Mouse (Mus musculus) MEL (cell line): ENCODE data around the gene Zdhhc11. TPM values are rescaled to one million over a fixed set of nuclear protein-coding genes. Genes with fewer than 3 reads are reported as not detected.

ENCODE experiments used
- DNase-seq: peaks from one replicate; pipeline ENCODE4 v3.0.0; 2011; ENCODE audit warnings: low read depth, low spot score
- H3K27ac ChIP-seq: 2 replicates; pipeline ENCODE4 v1.5.1; 2012; ENCODE audit warnings: low read depth, mild to moderate bottlenecking, control low read depth, low read length, moderate library complexity; ENCODE audit not compliant: control insufficient read depth
- H3K27me3 ChIP-seq, 2 experiments: fragments of 150-350 bp in 1 of 2; sonication (generic) in 1 of 2; 2 replicates each; pipeline ENCODE4 v1.6.1; 2012; ENCODE audit warnings: low read length in 2 of 2, mild to moderate bottlenecking in 2 of 2, improper control_type of control experiment in 1 of 2, moderate library complexity in 1 of 2; ENCODE audit not compliant: insufficient read depth in 2 of 2, control insufficient read depth in 1 of 2
- H3K36me3 ChIP-seq, 2 experiments: 2 replicates each; pipeline ENCODE4 v1.6.1; 2012 to 2014; ENCODE audit warnings: low read length in 2 of 2, improper control_type of control experiment in 1 of 2, inconsistent platforms in 1 of 2, mild to moderate bottlenecking in 1 of 2; ENCODE audit not compliant: insufficient read depth in 2 of 2, control insufficient read depth in 1 of 2
- H3K4me1 ChIP-seq, 2 experiments: fragments of 150-350 bp in 1 of 2; sonication (generic) in 1 of 2; 2 replicates each; pipeline ENCODE4 v1.6.1; 2012; ENCODE audit warnings: low read length in 2 of 2, improper control_type of control experiment in 1 of 2, mild to moderate bottlenecking in 1 of 2; ENCODE audit not compliant: insufficient read depth in 2 of 2, control insufficient read depth in 1 of 2
- H3K4me3 ChIP-seq, 2 experiments: fragments of 150-350 bp in 1 of 2; sonication (generic) in 1 of 2; 2 replicates each; pipeline ENCODE4 v1.5.1; 2012; ENCODE audit warnings: low read depth in 2 of 2, low read length in 2 of 2, mild to moderate bottlenecking in 2 of 2, moderate library complexity in 2 of 2, control low read depth in 1 of 2, improper control_type of control experiment in 1 of 2; ENCODE audit not compliant: control insufficient read depth in 1 of 2, insufficient read depth in 1 of 2
- H3K79me2 ChIP-seq: 2 replicates; pipeline ENCODE4 v1.6.1; 2012; ENCODE audit warnings: mild to moderate bottlenecking, low read length, moderate library complexity; ENCODE audit not compliant: control insufficient read depth, poor library complexity, insufficient read depth
- H3K9ac ChIP-seq: 2 replicates; pipeline ENCODE4 v1.6.1; 2012; ENCODE audit warnings: low read depth, mild to moderate bottlenecking, control low read depth, low read length, moderate library complexity; ENCODE audit not compliant: control insufficient read depth, poor library complexity, severe bottlenecking
- H3K9me3 ChIP-seq: fragments of 150-350 bp; sonication (generic); replicated peaks from 2 replicates; pipeline ENCODE4 v1.6.1; 2012; ENCODE audit warnings: mild to moderate bottlenecking, low read length, improper control_type of control experiment, moderate library complexity; ENCODE audit not compliant: insufficient read depth
- CTCF ChIP-seq, 3 experiments: IDR thresholded peaks in 2 of 3; conservative IDR thresholded peaks in 1 of 3; 2 replicates each; pipeline ENCODE4 v1.5.1; 2011 to 2012; ENCODE audit warnings: low read length in 3 of 3, low read depth in 2 of 3, mild to moderate bottlenecking in 2 of 3, improper control_type of control experiment in 1 of 3, inconsistent platforms in 1 of 3, mixed read lengths in 1 of 3, moderate library complexity in 1 of 3; ENCODE audit not compliant: control insufficient read depth in 1 of 3, insufficient read depth in 1 of 3, poor library complexity in 1 of 3, severe bottlenecking in 1 of 3
- E2F4 ChIP-seq: IDR thresholded peaks from 2 replicates; pipeline ENCODE4 v1.6.1; 2011; ENCODE audit warnings: low read depth, low read length, improper control_type of control experiment, borderline replicate concordance
- EP300 ChIP-seq, 2 experiments: IDR thresholded peaks; 2 replicates each; pipeline ENCODE4 v1.6.1; 2011; ENCODE audit warnings: improper control_type of control experiment in 2 of 2, low read length in 2 of 2, low read depth in 1 of 2, mild to moderate bottlenecking in 1 of 2
- GATA1 ChIP-seq: IDR thresholded peaks from 2 replicates; pipeline ENCODE4 v1.6.1; 2011; ENCODE audit warnings: low read depth, low read length, improper control_type of control experiment
- MAFK ChIP-seq: IDR thresholded peaks from 2 replicates; pipeline ENCODE4 v1.6.1; 2011; ENCODE audit warnings: low read depth, mild to moderate bottlenecking, low read length, improper control_type of control experiment, borderline replicate concordance
- MAZ ChIP-seq: IDR thresholded peaks from 2 replicates; pipeline ENCODE4 v1.6.1; 2012; ENCODE audit warnings: low read depth, mild to moderate bottlenecking, inconsistent platforms, low read length, improper control_type of control experiment
- MEF2A ChIP-seq: IDR thresholded peaks from 2 replicates; pipeline ENCODE4 v1.6.1; 2014; ENCODE audit warnings: low read depth, mild to moderate bottlenecking, inconsistent platforms, low read length, improper control_type of control experiment; ENCODE audit not compliant: poor library complexity, insufficient replicate concordance, severe bottlenecking; ENCODE audit errors: extremely low read depth
- MYB ChIP-seq: IDR thresholded peaks from 2 replicates; pipeline ENCODE4 v1.6.1; 2011; ENCODE audit warnings: mild to moderate bottlenecking, low read depth, low read length, improper control_type of control experiment
- NELFE ChIP-seq: IDR thresholded peaks from 2 replicates; pipeline ENCODE4 v1.6.1; 2011; ENCODE audit warnings: low read depth, low read length, improper control_type of control experiment
- NRF1 ChIP-seq: IDR thresholded peaks from 2 replicates; pipeline ENCODE4 v1.6.1; 2014; ENCODE audit warnings: low read depth, mild to moderate bottlenecking, inconsistent platforms, low read length, improper control_type of control experiment, moderate library complexity; ENCODE audit not compliant: poor library complexity, insufficient read depth, severe bottlenecking
- POLR2AphosphoS2 ChIP-seq: IDR thresholded peaks from 2 replicates; pipeline ENCODE4 v1.6.1; 2011; ENCODE audit warnings: low read length, improper control_type of control experiment
- POLR2AphosphoS5 ChIP-seq: IDR thresholded peaks from 2 replicates; pipeline ENCODE4 v1.6.1; 2012; ENCODE audit warnings: low read depth, borderline replicate concordance, mild to moderate bottlenecking, inconsistent platforms, low read length, moderate library complexity, mixed read lengths
- RAD21 ChIP-seq: IDR thresholded peaks from 2 replicates; pipeline ENCODE4 v1.6.1; 2011; ENCODE audit warnings: mild to moderate bottlenecking, low read depth, low read length, improper control_type of control experiment
- RCOR1 ChIP-seq: IDR thresholded peaks from 2 replicates; pipeline ENCODE4 v1.6.1; 2012; ENCODE audit warnings: low read depth, mild to moderate bottlenecking, inconsistent platforms, low read length, improper control_type of control experiment
- SIN3A ChIP-seq: IDR thresholded peaks from 2 replicates; pipeline ENCODE4 v1.6.1; 2012; ENCODE audit warnings: low read length, improper control_type of control experiment, inconsistent platforms
- SMC3 ChIP-seq: IDR thresholded peaks from 2 replicates; pipeline ENCODE4 v1.6.1; 2011; ENCODE audit warnings: low read depth, low read length, improper control_type of control experiment
- TAL1 ChIP-seq: IDR thresholded peaks from 2 replicates; pipeline ENCODE4 v1.6.1; 2012; ENCODE audit warnings: mild to moderate bottlenecking, inconsistent platforms, low read length, moderate library complexity, mixed read lengths
- TCF12 ChIP-seq: IDR thresholded peaks from 2 replicates; pipeline ENCODE4 v1.6.1; 2014; ENCODE audit warnings: low read depth, mild to moderate bottlenecking, inconsistent platforms, low read length, improper control_type of control experiment, moderate library complexity
- UBTF ChIP-seq: IDR thresholded peaks from 2 replicates; pipeline ENCODE4 v1.6.1; 2012; ENCODE audit warnings: low read depth, mild to moderate bottlenecking, inconsistent platforms, low read length, improper control_type of control experiment, moderate library complexity, borderline replicate concordance; ENCODE audit not compliant: insufficient read depth
- ZC3H11A ChIP-seq: IDR thresholded peaks from 2 replicates; pipeline ENCODE4 v1.6.1; 2012; ENCODE audit warnings: low read depth, mild to moderate bottlenecking, inconsistent platforms, low read length, improper control_type of control experiment
- ZNF384 ChIP-seq: IDR thresholded peaks from 2 replicates; pipeline ENCODE4 v1.6.1; 2012; ENCODE audit warnings: low read depth, mild to moderate bottlenecking, inconsistent platforms, low read length, improper control_type of control experiment
- polyA plus RNA-seq, 2 experiments: library from polyadenylated mRNA; stranded (reverse) in 1 of 2; unstranded in 1 of 2; fragments of >175 nt in 1 of 2; fragments of >200 nt in 1 of 2; gene quantifications; 2 replicates each; pipeline versions ENCODE4 v1.2.1 to v1.2.4; 2012; ENCODE audit warnings: low replicate concordance in 2 of 2, low read depth in 1 of 2; ENCODE audit not compliant: insufficient read length in 2 of 2, insufficient read depth in 1 of 2, missing spikeins in 1 of 2
- total RNA-seq: library from RNA; depleted of rRNA; stranded (reverse); fragments of 300-350 nt; gene quantifications from 2 replicates; pipeline ENCODE4 v1.2.3, GENCODE M21; 2012

Gene Zdhhc11
- total and polyA plus RNA-seq, 3 experiments = not detected

GRCm38 (mm10) chr13:73961177-73961576 is 2.5 kb upstream of the Zdhhc11 start:
- Histone ChIP-seq H3K9ac (no peak overlapping the region), H3K4me3 (no peak overlapping the region), H3K79me2 (no peaks in the 10 kb centered on the region), H3K9me3 (no peaks in the 10 kb centered on the region), H3K4me1 (no peaks in the 10 kb centered on the region), H3K36me3 (no peaks in the 10 kb centered on the region; a peak in 1 of 4 replicates), H3K27me3 (no peaks in the 10 kb centered on the region), H3K27ac (no peak overlapping the region)
- no peak for DNase-seq
- TF ChIP-seq NRF1 (no peak), MYB (no peak), UBTF (no peak), CTCF (IDR thresholded peaks at IDR 0.05 in 2 of 3, conservative IDR thresholded peaks at IDR 0.05 in 1 of 3; ENCODE audit: control insufficient read depth in 1 of 3, insufficient read depth in 1 of 3, low read depth in 2 of 3, low read length in 3 of 3, poor library complexity in 1 of 3, severe bottlenecking in 1 of 3) (0 out of 6 replicates have a peak, but pooled peaks of 1 of the 3 experiments have one; percentile 1), NELFE (no peak), RCOR1 (no peak), POLR2AphosphoS2 (no peak), ZC3H11A (no peak)

- no peaks in the 10 kb centered on the region for H3K36me3 ChIP-seq
- H3K27me3 ChIP-seq = no peaks in the 10 kb centered on the region
- DNase-seq = peak; percentile 75
- no peaks in the 10 kb centered on the region for H3K79me2 ChIP-seq
- peaks cover 0 to 5% of the 10 kb centered on the region in 2 experiments; a peak in 1 of 4 replicates for H3K4me1 ChIP-seq
- H3K9me3 ChIP-seq = no peaks in the 10 kb centered on the region
- TF ChIP-seq CTCF (IDR thresholded peaks at IDR 0.05 in 2 of 3, conservative IDR thresholded peaks at IDR 0.05 in 1 of 3; ENCODE audit: control insufficient read depth in 1 of 3, insufficient read depth in 1 of 3, low read depth in 2 of 3, low read length in 3 of 3, poor library complexity in 1 of 3, severe bottlenecking in 1 of 3) (peak; percentile 73 to 92 (median 73)), SMC3 (peak; percentile 84), POLR2AphosphoS5 (no peak), TAL1 (no peak), MAFK (no peak), RAD21 (peak; percentile 95), NELFE (no peak), ZC3H11A (peak; percentile 75), TCF12 (no peak), MEF2A (no peak), MYB (no peak), MAZ (no peak), E2F4 (no peak), EP300 (IDR thresholded peaks at IDR 0.05; ENCODE audit: low read depth in 1 of 2, low read length in 2 of 2) (no peak), ZNF384 (no peak), SIN3A (0 out of 2 replicates have a peak, but pooled peaks have one; percentile 32), GATA1 (no peak)
- H3K9ac ChIP-seq = peak overlapping the region; percentile 36; the same call in 1 of the 2 replicates
- H3K27ac ChIP-seq = no peak overlapping the region
- peak overlapping the region; percentile 16 to 23; a peak in 2 of 4 replicates for H3K4me3 ChIP-seq
Observed at GRCm38 (mm10) chr13:73970545-73971448, 7.1 kb downstream of the Zdhhc11 start.
